8 mouse cellular contexts compared by ENCODE assay signal in genomic region chr17:14203121-14203941, GRCm38 (mm10). TPM values are rescaled to one million over a fixed set of nuclear protein-coding genes. Genes with fewer than 3 reads are reported as not detected.
DNase-seq lines count a peak whose midpoint lies in the region; ATAC-seq lines count a peak whose summit lies in the region.

No protein-coding gene starts in this region.

- H3K27ac ChIP-seq in forebrain, embryonic 12.5 days = no peak overlapping the region
- H3K27ac ChIP-seq in hindbrain, embryonic 12.5 days = no peak overlapping the region
- H3K27ac ChIP-seq in lung, embryonic 16.5 days (ENCODE audit: low read length) = peak overlapping the region; percentile 72

- ATAC-seq in forebrain, embryonic 12.5 days (ENCODE audit: low FRiP score) = peak; percentile 41; the same call in 1 of the 2 replicates
- peak; percentile 53 for ATAC-seq in hindbrain, embryonic 12.5 days (ENCODE audit: low FRiP score)
- ATAC-seq in lung, embryonic 16.5 days (ENCODE audit: low read depth) = peak; percentile 79

- peak overlapping the region; percentile 59 for H3K4me3 ChIP-seq in forebrain, embryonic 12.5 days (replicated peaks)
- H3K4me3 ChIP-seq in hindbrain, embryonic 12.5 days = peak overlapping the region; percentile 61
- H3K4me3 ChIP-seq in lung, embryonic 16.5 days (ENCODE audit: low read length) = peak overlapping the region; percentile 62

- H3K4me2 ChIP-seq in forebrain, embryonic 12.5 days = peak overlapping the region; percentile 93
- peak overlapping the region; percentile 97 for H3K4me2 ChIP-seq in hindbrain, embryonic 12.5 days (replicated peaks)
- peak overlapping the region; percentile 64 for H3K4me2 ChIP-seq in lung, embryonic 16.5 days (ENCODE audit: low read depth, low read length)

- H3K9ac ChIP-seq in forebrain, embryonic 12.5 days = peak overlapping the region; percentile 61
- peak overlapping the region; percentile 68 for H3K9ac ChIP-seq in hindbrain, embryonic 12.5 days
- peak overlapping the region; percentile 72 for H3K9ac ChIP-seq in lung, embryonic 16.5 days (ENCODE audit: low read length)

- peak; percentile 55 for DNase-seq in ovary, postnatal 36 days (ENCODE audit: low spot score)
- no peak for DNase-seq in ovary, postnatal 10 days (ENCODE audit: low spot score)
- DNase-seq in layer of hippocampus, postnatal 14 days (ENCODE audit: low spot score in 2 of 2) = peak; percentile 36 to 52
- DNase-seq in right cerebral cortex, postnatal 10 days (ENCODE audit: low spot score in 2 of 2) = peak; percentile 65 to 70
- no peak for DNase-seq in adipocyte (ENCODE audit: low spot score)

- peaks cover 73% of the 10 kb centered on the region for H3K27me3 ChIP-seq in forebrain, embryonic 12.5 days
- H3K27me3 ChIP-seq in hindbrain, embryonic 12.5 days = peaks cover 83% of the 10 kb centered on the region
- H3K27me3 ChIP-seq in lung, embryonic 16.5 days (ENCODE audit: control insufficient read depth, insufficient read depth, low read depth, low read length) = peaks cover 46% of the 10 kb centered on the region

- H3K36me3 ChIP-seq in forebrain, embryonic 12.5 days (replicated peaks) = no peaks in the 10 kb centered on the region
- no peaks in the 10 kb centered on the region for H3K36me3 ChIP-seq in hindbrain, embryonic 12.5 days
- H3K36me3 ChIP-seq in lung, embryonic 16.5 days (ENCODE audit: control insufficient read depth, insufficient read depth, low read length) = no peaks in the 10 kb centered on the region

- peaks cover 32% of the 10 kb centered on the region for H3K4me1 ChIP-seq in forebrain, embryonic 12.5 days
- peaks cover 32% of the 10 kb centered on the region for H3K4me1 ChIP-seq in hindbrain, embryonic 12.5 days
- H3K4me1 ChIP-seq in lung, embryonic 16.5 days (replicated peaks; ENCODE audit: control insufficient read depth, insufficient read depth, low read length) = peaks cover 6% of the 10 kb centered on the region

- no peaks in the 10 kb centered on the region for H3K9me3 ChIP-seq in forebrain, embryonic 12.5 days
- H3K9me3 ChIP-seq in hindbrain, embryonic 12.5 days (replicated peaks) = no peaks in the 10 kb centered on the region
- H3K9me3 ChIP-seq in lung, embryonic 16.5 days (ENCODE audit: control insufficient read depth, low read length) = no peaks in the 10 kb centered on the region

- under 1% methylated on average over 97 of the region's 97 CpGs for WGBS in forebrain, embryonic 12.5 days
- under 1% methylated on average over 94 of the region's 97 CpGs for WGBS in hindbrain, embryonic 12.5 days
- under 1% methylated on average over 84 of the region's 97 CpGs for WGBS in lung, embryonic 16.5 days

RNA-seq across cellular contexts. Expression of gene Dact2, which starts 0.8 kb away (rescaled TPM):
- polyA plus RNA-seq in forebrain, embryonic 12.5 days (2016; fragmentation: Nextera tagmentation; extraction: Ambion mirVana) = 0.50 and 1.1 TPM in 2 replicates
- 1.0 and 1.3 TPM in 2 replicates for polyA plus RNA-seq in hindbrain, embryonic 12.5 days (2016; fragmentation: Nextera tagmentation; extraction: Ambion mirVana)
- total RNA-seq in layer of hippocampus, postnatal 14 days (2021) = 10 to 100 TPM; 20.0 to 23.2 TPM
- polyA plus RNA-seq in lung, embryonic 16.5 days (2015; fragmentation: Nextera tagmentation; extraction: Ambion mirVana) = 3.3 and 3.5 TPM in 2 replicates

Comparison
In these comparisons a context has a peak if more than half of its experiments do, and no peak if none do; other contexts are left out.
1. DNase-seq: peak in ovary, postnatal 36 days (single experiment), layer of hippocampus, postnatal 14 days (2 of 2) and right cerebral cortex, postnatal 10 days (2 of 2); none in ovary, postnatal 10 days (single experiment) and adipocyte (single experiment).
2. Peak in every context shown above with its lines, with median percentiles within 50 percentile points of each other: ATAC-seq, H3K4me2 ChIP-seq, H3K4me3 ChIP-seq and H3K9ac ChIP-seq.